Mouse (Mus musculus) v-Abl transformed pro-B cells (cell line): ENCODE measurements at regions not wholly inside any gene's neighbourhood (a gene's known extent, or its start where the extent isn't known, plus 50 kb on each side); places are given as distances from the start of the nearest gene placed in this dataset.

Experiments used
- in situ Hi-C, 2 experiments: fragments of 400-800 bp; cut with MboI; formaldehyde crosslinking; loops; one replicate each; pipeline ENCODE4 v1.15.1; 2025; ENCODE audit not compliant: unreplicated experiment in 2 of 2

GRCm38 (mm10) chr3:143100810-143101645, 219.2 kb upstream of the Pkn2 start:
- in situ Hi-C loops: no loop called here

- in situ Hi-C loops: no loop called here
Measured at GRCm38 (mm10) chr3:143100203-143100602, 218.4 kb upstream of the Pkn2 start.

- in situ Hi-C loops: no loop called here
Measured at GRCm38 (mm10) chr3:143092206-143092605, 210.4 kb upstream of the Pkn2 start.

- in situ Hi-C loops: no loop called here
Measured at GRCm38 (mm10) chr3:143090886-143091285, 209.1 kb upstream of the Pkn2 start.

- in situ Hi-C loops: no loop called here
Measured at GRCm38 (mm10) chr3:143090316-143090715, 208.5 kb upstream of the Pkn2 start.

GRCm38 (mm10) chr3:143087786-143088185, 206.0 kb upstream of the Pkn2 start:
- in situ Hi-C loops: no loop called here

- in situ Hi-C loops: no loop called here
Measured at GRCm38 (mm10) chr3:143078310-143078709, 196.5 kb upstream of the Pkn2 start.

GRCm38 (mm10) chr3:143071839-143072373, 190.1 kb upstream of the Pkn2 start:
- in situ Hi-C loops: no loop called here

GRCm38 (mm10) chr3:143054858-143055257, 173.1 kb upstream of the Pkn2 start:
- in situ Hi-C loops: no loop called here

GRCm38 (mm10) chr3:143053286-143053993, 171.6 kb upstream of the Pkn2 start:
- in situ Hi-C loops: no loop called here

- in situ Hi-C loops: no loop called here
Measured at GRCm38 (mm10) chr3:143040666-143041065, 158.9 kb upstream of the Pkn2 start.

GRCm38 (mm10) chr3:143036108-143036507, 154.3 kb upstream of the Pkn2 start:
- in situ Hi-C loops: no loop called here

- in situ Hi-C loops: no loop called here
Measured at GRCm38 (mm10) chr3:143034588-143034987, 152.8 kb upstream of the Pkn2 start.

GRCm38 (mm10) chr3:143022486-143022885, 140.7 kb upstream of the Pkn2 start:
- in situ Hi-C loops: no loop called here

- in situ Hi-C loops: no loop called here
Measured at GRCm38 (mm10) chr3:143021159-143021871, 139.5 kb upstream of the Pkn2 start.

GRCm38 (mm10) chr3:143017480-143017879, 135.7 kb upstream of the Pkn2 start:
- in situ Hi-C loops: no loop called here

- in situ Hi-C loops: no loop called here
Measured at GRCm38 (mm10) chr3:143016758-143017157, 135.0 kb upstream of the Pkn2 start.

- in situ Hi-C loops: no loop called here
Measured at GRCm38 (mm10) chr3:143014421-143014820, 132.6 kb upstream of the Pkn2 start.

GRCm38 (mm10) chr3:143007047-143007446, 125.2 kb upstream of the Pkn2 start:
- in situ Hi-C loops: no loop called here

GRCm38 (mm10) chr3:143001952-143002351, 120.1 kb upstream of the Pkn2 start:
- in situ Hi-C loops: no loop called here
